Mouse (Mus musculus) spleen, adult 2 months (tissue): Measurements from ENCODE around the gene Cybrd1.

ENCODE experiments used
- CTCF ChIP-seq: fragments of 200-500 bp; IDR thresholded peaks from 2 replicates; pipeline ENCODE4 v1.5.1; 2011; ENCODE audit warnings: mild to moderate bottlenecking, inconsistent platforms; ENCODE audit not compliant: insufficient read depth, insufficient read length, insufficient replicate concordance; ENCODE audit errors: extremely low read depth
- POLR2A ChIP-seq: fragments of 200-500 bp; IDR thresholded peaks from 2 replicates; pipeline ENCODE4 v1.6.1; 2011; ENCODE audit warnings: low read depth, low read length, inconsistent platforms

DNA sequence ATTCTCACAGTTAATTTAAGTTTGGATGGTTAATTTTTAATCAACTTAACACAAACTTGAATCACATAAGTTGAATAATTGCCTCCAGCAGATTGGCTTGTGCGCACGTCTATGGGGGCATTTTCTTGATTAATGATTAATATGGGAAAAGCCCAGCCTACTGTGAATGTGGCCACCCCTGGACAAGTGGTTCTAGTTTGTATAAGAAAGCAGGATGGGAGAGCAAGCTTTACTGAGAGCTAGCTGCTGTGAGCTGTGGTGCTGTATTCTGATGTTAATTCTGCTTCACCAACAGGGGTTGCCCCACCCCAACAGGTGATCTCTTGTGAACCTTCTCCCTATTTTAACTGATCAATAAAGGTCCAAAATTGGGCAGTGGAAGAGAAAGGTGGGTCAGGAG, 71.1 kb downstream of the Cybrd1 start:
- no peak for TF ChIP-seq POLR2A
- TF ChIP-seq CTCF: no peak
